Mouse (Mus musculus): ENCODE measurements at regions not wholly inside any gene's neighbourhood (a gene's known extent, or its start where the extent isn't known, plus 50 kb on each side); places are given as distances from the start of the nearest gene placed in this dataset.

DNA sequence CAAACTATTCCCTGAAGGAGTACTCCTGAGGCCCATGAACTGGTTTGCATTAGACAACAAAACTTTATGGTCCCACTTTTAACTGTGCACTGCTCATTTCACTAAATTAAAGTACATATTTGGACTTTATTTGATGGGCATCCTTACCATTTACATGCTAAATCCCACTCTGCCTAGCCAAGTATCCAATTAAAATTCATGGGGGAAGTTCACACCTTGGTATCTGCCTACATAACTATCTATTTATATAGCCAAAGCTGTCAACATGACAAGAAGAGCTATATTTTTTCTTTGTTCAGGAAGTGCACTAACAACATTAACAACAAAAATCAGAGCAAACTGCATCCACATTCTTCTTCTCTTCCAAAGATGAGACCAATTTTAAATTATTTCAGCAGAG is 317.7 kb upstream of the Nwd2 start:
- Histone ChIP-seq H3K36me3 (no peaks in the 10 kb centered on the region), H3K9ac (no peak overlapping the region), H3K4me1 (no peaks in the 10 kb centered on the region), H3K4me2 (replicated peaks) (no peak overlapping the region), H3K27me3 (no peaks in the 10 kb centered on the region), H3K4me3 (no peak overlapping the region), H3K9me3 (no peaks in the 10 kb centered on the region), H3K27ac (no peak overlapping the region)
- ATAC-seq (ENCODE audit: low FRiP score, low read depth) = no peak

DNA sequence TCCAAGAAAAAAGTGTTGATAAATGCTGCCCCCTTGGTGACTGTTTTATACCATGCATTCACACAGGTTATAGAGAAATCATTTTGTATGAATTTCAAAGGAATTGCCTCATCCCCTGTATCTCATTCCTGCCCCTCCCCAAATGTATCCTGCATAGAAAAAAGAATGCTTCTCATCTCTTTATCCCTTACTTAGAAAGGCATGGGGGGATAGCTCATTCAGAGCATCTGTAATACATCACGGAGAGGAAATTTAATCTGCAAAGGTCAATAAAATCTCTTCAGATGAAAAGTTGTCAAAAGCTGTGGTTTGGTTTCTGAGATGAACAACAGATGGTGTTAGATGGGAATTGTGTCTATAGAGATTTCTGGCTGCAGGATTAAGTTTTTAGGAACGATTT is 297.8 kb upstream of the Nwd2 start:
- H3K27ac ChIP-seq = no peak overlapping the region
- no peak overlapping the region for H3K9ac ChIP-seq
- no peaks in the 10 kb centered on the region for H3K4me1 ChIP-seq
- H3K36me3 ChIP-seq = no peaks in the 10 kb centered on the region
- peak; percentile 67 for ATAC-seq (ENCODE audit: low FRiP score, low read depth)
- H3K27me3 ChIP-seq = no peaks in the 10 kb centered on the region
- WGBS = 53% methylated on average over 2 of the region's 2 CpGs
- no peaks in the 10 kb centered on the region for H3K9me3 ChIP-seq
- no peak overlapping the region for H3K4me3 ChIP-seq
- H3K4me2 ChIP-seq (replicated peaks) = no peak overlapping the region

DNA sequence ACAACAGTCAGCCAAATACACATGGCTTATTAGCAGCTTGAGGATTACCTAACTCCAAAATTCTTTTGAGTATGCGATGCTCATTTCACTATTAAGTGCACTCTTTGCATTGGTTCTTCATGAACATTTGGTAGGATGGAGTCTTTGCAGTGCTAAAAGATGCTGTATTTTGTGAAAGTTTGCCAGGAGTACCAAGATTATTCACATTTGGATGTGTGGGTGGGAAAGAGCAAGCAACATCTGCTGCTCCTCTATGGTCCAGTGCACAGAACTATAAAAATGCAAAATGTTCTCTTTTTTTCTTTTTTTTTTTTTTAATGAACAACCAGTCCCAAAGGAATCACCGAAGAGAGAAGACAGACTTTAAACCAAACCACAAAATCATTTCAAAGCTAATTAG is 256.9 kb upstream of the Nwd2 start:
- Histone ChIP-seq H3K9ac (no peak overlapping the region), H3K36me3 (no peaks in the 10 kb centered on the region), H3K9me3 (no peaks in the 10 kb centered on the region), H3K27me3 (no peaks in the 10 kb centered on the region), H3K4me2 (replicated peaks) (no peak overlapping the region), H3K27ac (no peak overlapping the region), H3K4me3 (no peak overlapping the region), H3K4me1 (no peaks in the 10 kb centered on the region)
- WGBS = 65% methylated on average over 2 of the region's 2 CpGs
- no peak for ATAC-seq (ENCODE audit: low FRiP score, low read depth)

DNA sequence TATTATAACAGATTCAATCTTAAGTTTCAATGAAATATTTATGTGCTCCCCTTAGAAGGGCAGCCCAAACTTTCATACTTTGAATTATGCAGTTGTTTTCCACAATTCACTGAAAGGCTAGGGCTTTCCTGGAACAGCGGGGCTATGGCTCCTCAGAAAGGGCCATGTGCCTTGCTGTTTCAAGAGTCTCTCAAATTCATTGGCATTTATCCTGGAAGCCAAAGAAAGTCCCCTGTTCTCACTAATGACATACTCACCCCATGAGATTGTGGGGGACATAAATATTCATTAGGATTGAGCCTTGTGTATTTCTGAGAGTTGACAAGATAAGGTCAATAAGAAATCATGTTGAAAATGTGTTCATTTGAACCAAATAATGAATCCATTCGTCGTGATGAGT is 250.9 kb upstream of the Nwd2 start:
- H3K4me2 ChIP-seq (replicated peaks) = no peak overlapping the region
- no peaks in the 10 kb centered on the region for H3K4me1 ChIP-seq
- H3K36me3 ChIP-seq = no peaks in the 10 kb centered on the region
- no peak overlapping the region for H3K27ac ChIP-seq
- ATAC-seq (ENCODE audit: low FRiP score, low read depth) = no peak
- WGBS = 76% methylated on average over 3 of the region's 3 CpGs
- no peak overlapping the region for H3K9ac ChIP-seq
- no peak overlapping the region for H3K4me3 ChIP-seq
- H3K9me3 ChIP-seq = no peaks in the 10 kb centered on the region
- H3K27me3 ChIP-seq = no peaks in the 10 kb centered on the region

DNA sequence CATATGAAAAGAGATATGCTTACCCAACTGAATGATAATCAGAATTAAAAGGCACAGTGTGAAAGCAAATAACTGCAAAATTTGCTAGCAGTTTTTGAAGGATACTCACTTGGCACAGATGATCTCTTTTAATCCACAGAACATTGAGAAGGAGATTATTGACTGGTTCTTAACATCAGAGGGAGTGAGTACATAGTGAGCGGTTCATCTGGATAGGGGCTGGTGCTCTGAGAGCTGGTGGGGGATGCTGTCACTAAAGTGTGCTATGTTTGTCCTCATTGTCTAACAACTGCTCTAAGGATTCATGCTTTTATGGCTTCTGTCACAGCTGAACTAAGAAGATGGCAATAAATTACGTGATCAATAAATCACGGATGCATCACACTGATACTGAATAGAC is 218.7 kb upstream of the Nwd2 start:
- no peaks in the 10 kb centered on the region for H3K27me3 ChIP-seq
- no peaks in the 10 kb centered on the region for H3K36me3 ChIP-seq
- no peaks in the 10 kb centered on the region for H3K9me3 ChIP-seq
- no peak for ATAC-seq (ENCODE audit: low FRiP score, low read depth)
- H3K4me3 ChIP-seq = no peak overlapping the region
- no peaks in the 10 kb centered on the region for H3K4me1 ChIP-seq
- H3K27ac ChIP-seq = no peak overlapping the region
- 90% methylated on average over 3 of the region's 3 CpGs for WGBS
- no peak overlapping the region for H3K4me2 ChIP-seq (replicated peaks)
- no peak overlapping the region for H3K9ac ChIP-seq

DNA sequence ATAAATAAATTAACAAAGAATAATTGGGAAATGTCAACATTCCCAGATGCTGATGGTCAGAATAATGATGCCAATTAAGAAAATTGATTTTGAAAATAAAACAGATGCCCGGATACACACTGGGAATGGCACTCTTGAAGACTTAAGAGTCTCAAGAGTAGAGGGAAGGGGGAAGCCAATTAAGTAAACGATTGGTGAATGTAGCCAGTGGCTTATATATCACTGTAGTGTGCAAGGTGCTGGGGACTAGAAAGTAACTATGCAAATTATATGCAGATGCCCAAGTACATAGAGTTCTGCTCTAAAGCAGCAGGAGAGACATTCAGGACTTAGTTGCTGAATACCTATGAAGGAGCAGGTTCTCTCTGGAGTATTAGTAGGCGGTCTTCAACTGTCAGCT is 204.5 kb upstream of the Nwd2 start:
- no peak for ATAC-seq (ENCODE audit: low FRiP score, low read depth)
- Histone ChIP-seq H3K36me3 (no peaks in the 10 kb centered on the region), H3K4me2 (replicated peaks) (no peak overlapping the region), H3K27me3 (no peaks in the 10 kb centered on the region), H3K4me1 (no peaks in the 10 kb centered on the region), H3K4me3 (no peak overlapping the region), H3K9me3 (no peaks in the 10 kb centered on the region), H3K27ac (no peak overlapping the region), H3K9ac (no peak overlapping the region)
- WGBS = 50% methylated on average over 3 of the region's 3 CpGs

DNA sequence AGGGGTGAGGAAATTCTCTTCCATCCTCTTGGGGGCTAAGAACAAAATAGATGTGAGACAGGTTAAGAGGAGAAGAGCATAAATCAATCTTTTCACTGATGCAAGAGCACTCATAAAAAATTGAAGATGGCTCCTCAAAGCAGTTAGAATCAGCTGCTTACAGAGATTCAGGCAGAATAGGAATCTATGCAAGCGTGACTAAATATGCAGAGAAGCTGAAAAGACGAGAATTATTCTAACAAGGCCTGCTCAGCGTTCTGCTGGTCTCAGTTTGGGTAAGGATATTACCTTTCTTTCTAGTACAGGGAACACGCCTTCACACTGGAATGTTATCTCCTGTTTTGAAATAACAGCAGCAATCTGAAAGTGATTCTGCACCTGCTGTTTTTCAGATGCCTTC is 203.7 kb upstream of the Nwd2 start:
- no peak for ATAC-seq (ENCODE audit: low FRiP score, low read depth)
- Histone ChIP-seq H3K36me3 (no peaks in the 10 kb centered on the region), H3K4me2 (replicated peaks) (no peak overlapping the region), H3K4me3 (no peak overlapping the region), H3K9me3 (no peaks in the 10 kb centered on the region), H3K27ac (no peak overlapping the region), H3K27me3 (no peaks in the 10 kb centered on the region), H3K9ac (no peak overlapping the region), H3K4me1 (no peaks in the 10 kb centered on the region)
- 74% methylated on average over 4 of the region's 4 CpGs for WGBS

DNA sequence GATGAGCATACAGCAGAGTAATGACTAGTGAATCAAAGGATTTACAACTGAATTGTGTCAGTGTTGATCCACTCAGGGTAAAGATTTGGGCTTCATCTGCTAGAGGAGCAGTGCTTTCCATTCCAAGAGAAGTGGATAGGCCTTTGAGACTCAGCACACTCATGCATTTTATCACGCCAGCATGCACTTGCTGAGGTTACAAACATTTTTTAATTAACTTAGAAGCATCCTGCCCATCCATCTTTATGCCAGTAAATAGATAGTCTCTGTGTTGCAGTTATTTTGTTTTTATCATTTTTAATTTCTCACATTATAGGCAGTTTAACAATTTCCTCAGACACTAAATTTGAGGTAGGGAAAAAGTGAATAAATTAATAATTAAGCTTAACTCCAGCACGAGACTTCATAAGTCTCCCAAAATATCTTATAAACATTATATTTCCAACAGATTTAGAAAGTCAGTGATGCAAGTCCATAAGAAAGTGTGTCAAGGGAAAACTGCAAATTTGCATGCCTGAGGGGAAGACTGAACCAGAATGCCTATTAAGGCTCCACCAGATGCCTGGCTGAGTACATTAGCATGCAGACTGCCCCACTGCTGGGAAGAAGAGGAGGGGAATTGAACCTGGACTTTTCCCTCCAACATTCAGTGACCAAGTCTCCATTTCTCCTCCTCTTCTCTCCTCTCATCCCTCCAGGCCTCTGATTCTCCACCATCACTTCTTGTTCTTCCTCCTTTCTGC is 180.2 kb upstream of the Nwd2 start:
- Histone ChIP-seq H3K27ac (no peak overlapping the region), H3K4me3 (no peak overlapping the region), H3K9me3 (no peaks in the 10 kb centered on the region), H3K4me2 (replicated peaks) (no peak overlapping the region), H3K9ac (no peak overlapping the region), H3K27me3 (no peaks in the 10 kb centered on the region), H3K36me3 (no peaks in the 10 kb centered on the region), H3K4me1 (no peaks in the 10 kb centered on the region)
- no peak for ATAC-seq (ENCODE audit: low FRiP score, low read depth)
- WGBS = 63% methylated on average over 2 of the region's 2 CpGs

DNA sequence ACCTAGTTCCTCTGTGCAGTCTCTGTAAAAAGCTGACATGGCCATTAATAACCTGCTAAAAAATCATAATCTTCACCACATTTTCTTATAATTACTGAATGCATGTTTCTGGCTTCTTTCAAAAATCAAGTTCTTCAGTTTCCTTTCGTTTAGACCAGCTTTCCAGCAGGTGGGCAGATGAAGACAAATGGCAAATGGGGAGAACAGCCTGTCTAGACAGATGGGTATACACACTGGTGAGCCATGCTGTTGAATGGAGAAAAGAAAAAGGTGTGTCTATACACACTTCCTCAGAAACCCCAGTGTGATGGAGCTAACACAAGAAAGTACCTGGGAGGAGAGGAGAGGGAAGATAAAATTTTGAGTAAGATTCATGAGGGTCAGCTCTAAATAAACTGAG is 179.2 kb upstream of the Nwd2 start:
- H3K4me3 ChIP-seq = no peak overlapping the region
- no peaks in the 10 kb centered on the region for H3K27me3 ChIP-seq
- no peak overlapping the region for H3K9ac ChIP-seq
- WGBS = 49% methylated on average over 1 of the region's 1 CpGs
- no peaks in the 10 kb centered on the region for H3K4me1 ChIP-seq
- ATAC-seq (ENCODE audit: low FRiP score, low read depth) = no peak
- no peaks in the 10 kb centered on the region for H3K9me3 ChIP-seq
- H3K36me3 ChIP-seq = no peaks in the 10 kb centered on the region
- no peak overlapping the region for H3K27ac ChIP-seq
- no peak overlapping the region for H3K4me2 ChIP-seq (replicated peaks)

DNA sequence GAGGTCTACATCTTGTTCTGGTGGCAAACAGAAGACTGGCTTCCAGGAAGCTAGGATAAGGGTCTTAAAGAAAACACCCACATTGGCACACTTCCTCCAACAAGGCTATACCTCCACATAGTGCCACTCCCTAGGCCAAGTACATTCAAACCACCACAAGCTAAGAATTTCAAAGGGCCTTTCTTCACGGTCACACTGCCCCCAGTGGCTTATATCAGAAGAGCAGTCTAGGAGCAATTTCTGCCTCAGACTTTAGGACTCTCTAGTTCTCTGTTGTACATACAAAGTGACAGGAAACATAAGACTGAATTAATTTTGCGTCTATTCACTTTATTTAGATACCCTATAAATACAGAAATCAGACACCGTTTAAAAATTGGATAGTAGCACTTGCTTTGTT is 175.7 kb upstream of the Nwd2 start:
- no peak overlapping the region for H3K9ac ChIP-seq
- no peak overlapping the region for H3K4me2 ChIP-seq (replicated peaks)
- H3K27ac ChIP-seq = no peak overlapping the region
- no peak for ATAC-seq (ENCODE audit: low FRiP score, low read depth)
- H3K9me3 ChIP-seq = no peaks in the 10 kb centered on the region
- no peak overlapping the region for H3K4me3 ChIP-seq
- whole genome bisulfite sequencing = 75% methylated on average over 3 of the region's 3 CpGs
- no peaks in the 10 kb centered on the region for H3K4me1 ChIP-seq
- no peaks in the 10 kb centered on the region for H3K27me3 ChIP-seq
- no peaks in the 10 kb centered on the region for H3K36me3 ChIP-seq

DNA sequence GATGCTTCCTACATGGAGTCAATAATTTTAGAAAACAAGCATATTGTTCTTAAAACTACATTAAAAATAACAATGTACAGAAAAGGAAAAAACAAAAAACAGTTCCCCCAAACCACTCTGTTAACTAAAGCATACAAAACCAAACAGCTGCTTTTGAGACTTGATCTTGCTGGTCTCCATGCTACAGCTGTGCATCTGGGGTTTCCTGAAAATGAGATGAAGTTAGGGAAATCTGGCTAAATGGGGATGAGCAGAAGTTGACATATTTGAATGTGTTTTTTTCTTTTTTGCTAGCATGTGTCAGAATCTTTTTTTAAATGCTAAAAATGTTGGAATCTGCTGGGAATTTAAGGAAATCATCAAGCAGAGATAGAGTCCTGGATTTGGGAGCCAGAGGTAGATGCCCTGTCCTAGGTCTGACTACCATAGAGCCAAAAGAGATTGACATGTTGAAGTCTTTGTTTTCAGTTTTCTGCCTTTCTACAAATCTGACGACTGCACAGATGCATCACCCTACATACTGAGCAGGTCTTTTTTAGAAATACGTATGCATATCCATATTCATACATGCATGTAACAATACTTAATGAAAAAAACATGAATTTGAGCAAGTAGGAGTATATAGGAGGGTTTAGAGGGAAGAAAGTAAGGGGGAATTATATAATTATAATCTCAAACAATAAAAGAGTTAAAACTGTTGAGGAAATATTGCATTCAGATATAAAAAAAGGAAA is 172.5 kb upstream of the Nwd2 start:
- no peak overlapping the region for H3K4me2 ChIP-seq (replicated peaks)
- no peak overlapping the region for H3K4me3 ChIP-seq
- no peak overlapping the region for H3K27ac ChIP-seq
- H3K9ac ChIP-seq = no peak overlapping the region
- no peak for ATAC-seq (ENCODE audit: low FRiP score, low read depth)
- 77% methylated on average over 2 of the region's 2 CpGs for WGBS
- H3K4me1 ChIP-seq = no peaks in the 10 kb centered on the region
- H3K9me3 ChIP-seq = no peaks in the 10 kb centered on the region
- no peaks in the 10 kb centered on the region for H3K36me3 ChIP-seq
- no peaks in the 10 kb centered on the region for H3K27me3 ChIP-seq

DNA sequence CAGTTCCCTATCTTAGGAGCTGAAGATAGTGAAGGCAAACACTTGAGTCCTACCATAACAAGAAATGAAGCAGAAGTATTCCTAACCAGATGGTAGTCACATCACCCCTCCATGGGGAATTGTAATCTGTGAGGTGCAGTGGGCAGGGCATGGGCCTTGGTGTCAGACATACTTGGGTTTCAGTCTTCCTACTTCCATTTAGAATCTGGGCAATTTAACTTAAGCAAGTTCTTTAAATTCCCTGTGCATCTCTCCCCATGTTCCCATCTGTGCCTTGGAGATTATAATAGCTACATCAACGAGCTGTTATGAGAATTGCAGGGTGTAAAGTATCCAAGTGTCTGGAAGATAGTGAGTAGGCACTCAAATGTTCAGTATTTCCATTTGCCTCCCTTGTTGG is 149.9 kb upstream of the Nwd2 start:
- 46% methylated on average over 1 of the region's 1 CpGs for WGBS
- Histone ChIP-seq H3K27me3 (no peaks in the 10 kb centered on the region), H3K36me3 (no peaks in the 10 kb centered on the region), H3K4me2 (replicated peaks) (no peak overlapping the region), H3K9me3 (no peaks in the 10 kb centered on the region), H3K27ac (no peak overlapping the region), H3K4me3 (no peak overlapping the region), H3K4me1 (no peaks in the 10 kb centered on the region), H3K9ac (no peak overlapping the region)
- no peak for ATAC-seq (ENCODE audit: low FRiP score, low read depth)
